Mouse (Mus musculus) ES-E14 (cell line): ENCODE measurements around the gene Rmdn2. TPM values are rescaled to one million over a fixed set of nuclear protein-coding genes. Genes with fewer than 3 reads are reported as not detected.

Experiments
- DNase-seq: peaks from one replicate; pipeline ENCODE4 v3.0.0-alpha.2; 2013; ENCODE audit warnings: low read depth, low spot score
- H3K27ac ChIP-seq: 2 replicates; pipeline ENCODE4 v1.5.1; 2012; ENCODE audit warnings: low read depth, mild to moderate bottlenecking, low read length, moderate library complexity, mixed read lengths; ENCODE audit not compliant: poor library complexity, insufficient read depth, severe bottlenecking
- H3K36me3 ChIP-seq: 2 replicates; pipeline ENCODE4 v1.6.1; 2012; ENCODE audit warnings: mild to moderate bottlenecking, low read length, moderate library complexity, mixed read lengths; ENCODE audit not compliant: control insufficient read depth, poor library complexity, insufficient read depth, severe bottlenecking
- H3K4me1 ChIP-seq, 2 experiments: fragments of 150-350 bp in 1 of 2; sonication (generic) in 1 of 2; 2 replicates each; pipeline ENCODE4 v1.6.1; 2012; ENCODE audit warnings: low read length in 2 of 2, mild to moderate bottlenecking in 1 of 2, mixed read lengths in 1 of 2; ENCODE audit not compliant: control insufficient read depth in 2 of 2, insufficient read depth in 2 of 2, poor library complexity in 1 of 2
- H3K4me3 ChIP-seq, 2 experiments: fragments of 150-350 bp in 1 of 2; sonication (generic) in 1 of 2; 2 replicates each; pipeline ENCODE4 v1.5.1; 2012; ENCODE audit warnings: low read length in 2 of 2, low read depth in 1 of 2, mild to moderate bottlenecking in 1 of 2, mixed read lengths in 1 of 2; ENCODE audit not compliant: insufficient read depth in 1 of 2, poor library complexity in 1 of 2, severe bottlenecking in 1 of 2
- H3K9ac ChIP-seq: 2 replicates; pipeline ENCODE4 v1.6.1; 2012; ENCODE audit warnings: low read depth, mild to moderate bottlenecking, low read length, mixed read lengths; ENCODE audit not compliant: poor library complexity, insufficient read depth, severe bottlenecking
- H3K9me3 ChIP-seq: fragments of 150-350 bp; sonication (generic); 2 replicates; pipeline ENCODE4 v1.6.1; 2012; ENCODE audit warnings: low read depth, mild to moderate bottlenecking, low read length; ENCODE audit not compliant: control insufficient read depth, insufficient read depth
- CHD2 ChIP-seq: IDR thresholded peaks from 2 replicates; pipeline ENCODE4 v1.6.1; 2014; ENCODE audit warnings: mild to moderate bottlenecking, low read depth, low read length, inconsistent platforms
- HCFC1 ChIP-seq: IDR thresholded peaks from 2 replicates; pipeline ENCODE4 v1.6.1; 2012; ENCODE audit warnings: low read length, inconsistent platforms, borderline replicate concordance; ENCODE audit not compliant: insufficient read depth
- MAFK ChIP-seq: IDR thresholded peaks from 2 replicates; pipeline ENCODE4 v1.6.1; 2014; ENCODE audit warnings: mild to moderate bottlenecking, low read depth, low read length, inconsistent platforms; ENCODE audit not compliant: insufficient read depth
- ZC3H11A ChIP-seq: IDR thresholded peaks from 2 replicates; pipeline ENCODE4 v1.6.1; 2012; ENCODE audit warnings: low read depth, mild to moderate bottlenecking, inconsistent platforms, low read length, borderline replicate concordance
- ZNF384 ChIP-seq: IDR thresholded peaks from 2 replicates; pipeline ENCODE4 v1.6.1; 2012; ENCODE audit warnings: low read depth, low read length, inconsistent platforms
- in situ Hi-C, 2 experiments: fragments of 600-800 bp; cut with MboI; formaldehyde crosslinking; loops; one replicate each; pipeline ENCODE4 v1.15.1; 2025; ENCODE audit warnings: low sequenced_read_pairs in 2 of 2, inconsistent platforms in 1 of 2; ENCODE audit not compliant: unreplicated experiment in 2 of 2
- total RNA-seq: library from RNA; depleted of rRNA; stranded (reverse); fragments of 300-350 nt; gene quantifications from 2 replicates; pipeline ENCODE4 v1.2.3, GENCODE M21; 2012

Gene Rmdn2
- total RNA-seq, 1 experiment = 11.3 TPM

GRCm38 (mm10) chr17:79700871-79701270, 89.2 kb downstream of the Rmdn2 start:
- Histone ChIP-seq H3K9ac (no peak overlapping the region), H3K27ac (no peak overlapping the region), H3K9me3 (no peaks in the 10 kb centered on the region), H3K36me3 (no peaks in the 10 kb centered on the region), H3K4me1 (no peaks in the 10 kb centered on the region), H3K4me3 (no peak overlapping the region)
- DNase-seq = no peak
- in situ Hi-C loops = no loop called here
- no peak for TF ChIP-seq CHD2
- no peak for TF ChIP-seq HCFC1
- TF ChIP-seq MAFK = no peak
- no peak for TF ChIP-seq ZC3H11A
- TF ChIP-seq ZNF384 = no peak

GRCm38 (mm10) chr17:79705671-79706455, 94.2 kb downstream of the Rmdn2 start:
- Histone ChIP-seq H3K9ac (no peak overlapping the region), H3K27ac (no peak overlapping the region), H3K4me1 (no peaks in the 10 kb centered on the region), H3K4me3 (no peak overlapping the region), H3K36me3 (no peaks in the 10 kb centered on the region), H3K9me3 (no peaks in the 10 kb centered on the region)
- no peak for TF ChIP-seq ZC3H11A
- no peak for TF ChIP-seq CHD2
- no peak for TF ChIP-seq ZNF384
- no peak for TF ChIP-seq HCFC1
- in situ Hi-C loops = no loop called here
- no peak for DNase-seq

DNA sequence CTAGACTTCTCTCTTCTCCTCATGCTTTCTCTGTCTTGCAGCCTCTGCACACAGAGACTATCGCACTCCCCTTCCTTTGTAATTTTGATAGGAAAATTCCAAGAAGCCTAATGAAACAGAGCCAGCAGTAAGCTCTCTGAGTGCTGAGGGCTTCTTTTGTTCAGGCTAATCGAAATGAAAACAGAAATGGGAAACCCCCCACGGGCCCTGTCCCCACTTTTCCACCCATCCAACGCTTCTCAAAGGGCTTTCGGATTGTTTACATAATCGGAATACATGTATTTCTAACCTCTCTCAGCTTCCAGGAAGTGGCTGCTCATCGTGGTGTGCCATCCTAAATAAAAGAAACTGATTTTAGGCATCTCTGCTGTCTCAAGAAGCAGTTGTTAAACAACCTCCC, 96.5 kb downstream of the Rmdn2 start:
- H3K4me1 ChIP-seq = no peaks in the 10 kb centered on the region; a peak in 1 of 4 replicates
- DNase-seq = no peak
- in situ Hi-C loops = no loop called here

GRCm38 (mm10) chr17:79709718-79710117, 98.1 kb downstream of the Rmdn2 start:
- Histone ChIP-seq H3K4me1 (peaks cover 0 to 8% of the 10 kb centered on the region in 2 experiments; a peak in 1 of 4 replicates), H3K36me3 (no peaks in the 10 kb centered on the region), H3K9me3 (no peaks in the 10 kb centered on the region), H3K27ac (no peak overlapping the region), H3K4me3 (no peak overlapping the region), H3K9ac (no peak overlapping the region)
- TF ChIP-seq ZC3H11A (no peak), ZNF384 (no peak), MAFK (no peak), HCFC1 (no peak), CHD2 (no peak)
- DNase-seq = no peak
- in situ Hi-C loops = no loop called here

More for the DNA sequence above, 96.5 kb downstream of the Rmdn2 start:
- Histone ChIP-seq H3K4me3 (no peak overlapping the region), H3K36me3 (no peaks in the 10 kb centered on the region), H3K9me3 (no peaks in the 10 kb centered on the region), H3K27ac (no peak overlapping the region), H3K9ac (no peak overlapping the region)
- TF ChIP-seq HCFC1 = no peak
- no peak for TF ChIP-seq CHD2
- no peak for TF ChIP-seq ZC3H11A
- TF ChIP-seq MAFK = no peak
- no peak for TF ChIP-seq ZNF384
